Mouse (Mus musculus): Measurements from ENCODE around the gene Slc22a20.

The Slc22a20 gene

DNA sequence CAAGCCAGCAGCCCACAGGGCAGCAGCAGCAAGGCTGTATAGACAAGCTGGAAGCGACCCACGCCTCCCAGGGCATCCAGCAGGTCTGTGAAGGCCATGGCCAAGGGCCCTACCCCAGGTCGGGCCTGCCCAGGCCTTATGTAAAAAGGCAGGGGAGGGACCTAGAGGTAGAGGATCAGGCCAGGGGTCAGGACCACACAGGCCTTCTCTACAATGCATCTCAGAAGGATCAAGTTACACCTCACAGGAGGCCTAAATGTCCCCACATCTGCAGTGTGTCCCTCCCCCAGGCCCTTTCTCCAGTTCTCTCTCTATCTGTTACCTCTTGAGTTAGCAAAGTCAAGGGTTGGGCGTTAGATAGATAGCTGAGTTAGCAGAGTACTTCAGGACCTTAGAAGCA is at the start of gene Slc22a20:
TSS of gene Slc22a20 (minus strand) at position 101 of the 400 bp plus-strand sequence.
- no peak for DNase-seq (ENCODE audit: low spot score in 2 of 2)

- no peak for DNase-seq (ENCODE audit: low spot score in 2 of 2)
Measured at GRCm38 (mm10) chr19:6030520-6031280, 44.8 kb upstream of the Slc22a20 start.

GRCm38 (mm10) chr19:6029426-6029825 is 43.5 kb upstream of the Slc22a20 start:
- no peak for DNase-seq (ENCODE audit: low spot score in 2 of 2)

GRCm38 (mm10) chr19:6028991-6029390 is 43.0 kb upstream of the Slc22a20 start:
- DNase-seq (ENCODE audit: low spot score in 2 of 2), result no peak

DNA sequence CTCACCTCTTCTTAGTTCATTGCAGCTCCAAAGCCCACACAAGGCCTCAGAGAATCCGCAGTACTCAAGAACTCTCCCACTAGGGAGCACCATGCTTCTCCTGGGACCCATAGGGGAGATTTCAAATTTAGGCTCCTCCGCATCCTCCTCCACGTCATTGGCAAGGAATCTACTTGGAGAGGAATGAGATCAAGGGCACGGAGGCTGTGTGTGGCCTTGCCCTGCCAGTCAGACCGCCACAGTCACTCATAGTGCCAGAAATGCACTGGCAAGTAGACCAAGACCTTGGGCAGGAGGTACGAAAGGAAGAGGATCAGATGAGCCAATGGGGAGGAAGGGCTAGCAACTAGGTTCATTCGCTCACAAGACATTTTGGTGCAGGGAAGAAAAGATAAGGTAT is 38.0 kb upstream of the Slc22a20 start:
- DNase-seq (ENCODE audit: low spot score in 2 of 2), result no peak

- no peak for DNase-seq (ENCODE audit: low spot score in 2 of 2)
Measured at GRCm38 (mm10) chr19:6023059-6023458, 37.1 kb upstream of the Slc22a20 start.

DNA sequence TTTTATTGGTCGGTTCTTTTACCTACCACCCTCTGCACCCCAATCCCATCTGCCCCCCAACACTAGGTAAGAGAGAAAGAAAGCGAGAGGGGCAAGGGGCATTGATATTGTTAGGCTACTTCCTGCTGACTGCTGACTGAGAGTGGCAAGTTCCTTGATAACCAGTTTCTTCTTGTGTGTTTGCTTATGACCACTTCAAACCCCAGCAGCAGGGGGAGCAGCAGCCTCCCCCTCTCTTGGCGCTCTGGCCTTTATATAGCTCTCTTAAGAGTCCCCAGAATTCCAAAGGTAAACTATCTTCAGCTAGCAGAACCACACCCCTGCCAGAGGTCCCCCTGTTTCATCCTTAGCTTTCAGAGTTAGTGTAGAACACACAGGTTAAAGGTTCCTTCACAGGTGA is 34.3 kb upstream of the Slc22a20 start:
- no peak for DNase-seq (ENCODE audit: low spot score in 2 of 2)

DNA sequence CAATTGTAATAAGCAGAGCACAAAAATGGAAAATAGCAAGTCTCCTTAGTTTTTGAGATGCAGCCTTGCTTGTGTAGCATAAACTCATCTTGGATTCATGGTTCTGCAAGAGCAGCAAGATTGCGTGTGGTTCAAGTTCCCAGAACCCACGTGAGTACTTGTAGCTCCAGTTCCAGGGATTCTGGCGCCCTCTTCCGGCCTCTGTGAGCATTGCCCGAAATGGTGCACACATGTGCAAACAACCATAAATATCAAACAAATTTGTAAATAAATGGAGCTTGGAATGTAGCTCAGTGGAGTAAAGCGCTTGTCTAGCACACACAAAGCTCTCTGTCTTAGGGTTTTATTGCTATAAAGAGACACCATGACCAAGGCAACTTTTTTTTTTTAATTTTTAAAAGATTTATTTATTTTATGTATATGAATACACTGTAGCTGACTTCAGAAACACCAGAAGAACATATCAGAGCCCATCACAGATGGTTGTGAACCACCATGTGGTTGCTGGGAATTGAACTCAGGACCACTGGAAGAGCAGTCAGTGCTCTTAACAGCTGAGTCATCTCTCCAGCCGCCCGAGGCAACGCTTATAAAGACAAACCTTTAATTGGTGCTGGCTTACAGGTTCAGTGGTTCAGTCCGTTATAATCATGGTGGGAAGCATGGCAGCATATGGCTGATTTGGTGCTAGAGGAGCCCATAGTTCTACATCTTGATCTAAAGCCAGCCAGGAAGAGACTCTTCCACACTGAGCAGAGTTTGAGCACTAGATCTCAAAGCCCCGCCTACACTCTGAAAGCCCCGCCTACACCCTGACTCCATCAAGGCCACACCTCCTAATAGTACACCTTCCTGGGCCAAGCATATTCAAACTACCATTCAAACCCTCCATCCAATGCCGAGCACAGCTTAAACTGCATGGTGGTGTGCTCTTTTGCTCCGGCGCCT is 32.5 kb upstream of the Slc22a20 start:
- peak; percentile 91 to 97 for DNase-seq (ENCODE audit: low spot score in 2 of 2)

DNA sequence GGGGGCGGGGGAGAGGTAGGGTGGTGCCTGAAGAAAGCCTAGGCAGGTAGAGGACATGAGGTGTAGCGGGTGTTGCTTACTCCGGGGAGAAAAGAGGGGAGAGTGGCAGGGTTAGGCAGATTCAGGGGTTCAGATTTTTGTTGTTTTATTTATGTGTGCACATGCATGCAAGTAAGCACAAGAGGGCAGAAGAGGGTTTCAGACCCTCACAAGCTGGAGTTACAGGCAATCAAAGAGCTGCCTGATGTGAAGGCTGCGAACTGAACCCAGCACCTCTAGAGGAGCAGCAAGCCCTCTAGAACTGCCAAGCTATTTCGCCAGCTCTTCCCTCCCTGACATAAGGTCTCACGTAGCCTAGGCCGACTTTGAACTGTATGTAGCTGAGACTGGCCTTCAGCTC is 30.6 kb upstream of the Slc22a20 start:
- DNase-seq (ENCODE audit: low spot score in 2 of 2), result no peak

- peak; percentile 77 to 88 for DNase-seq (ENCODE audit: low spot score in 2 of 2)
Measured at GRCm38 (mm10) chr19:6015511-6016315, 29.8 kb upstream of the Slc22a20 start, which contains the start of gene Capn1. Gene Capn1 (minus strand): TSS chr19:6015897.

DNA sequence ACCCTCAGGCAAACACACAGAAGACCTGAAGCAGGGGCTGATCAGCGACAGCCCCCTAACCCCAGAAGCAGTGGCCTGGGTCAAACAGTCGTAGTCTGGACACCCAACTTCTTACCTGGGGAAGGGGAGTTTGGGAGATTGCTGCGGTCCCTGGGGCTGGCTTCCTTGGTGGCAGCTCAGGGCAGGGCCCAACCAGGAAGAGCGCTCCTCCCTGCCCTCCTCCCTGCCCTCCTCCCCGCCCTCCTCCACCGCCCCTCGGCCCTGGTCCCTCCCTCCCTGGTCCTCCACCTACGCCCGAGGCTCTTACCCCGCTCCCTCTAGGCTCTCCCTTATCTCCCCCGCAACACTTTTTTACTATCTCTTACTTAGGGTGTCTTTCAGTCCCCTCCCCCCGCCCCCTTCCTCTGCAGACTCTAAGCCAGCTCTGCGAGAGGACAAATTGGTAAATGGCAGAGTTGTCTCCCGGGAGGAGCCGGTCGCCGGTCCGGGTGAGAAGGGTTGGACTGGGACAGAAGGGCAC is 29.1 kb upstream of the Slc22a20 start:
- DNase-seq (ENCODE audit: low spot score in 2 of 2), result peak; percentile 75 to 84

DNA sequence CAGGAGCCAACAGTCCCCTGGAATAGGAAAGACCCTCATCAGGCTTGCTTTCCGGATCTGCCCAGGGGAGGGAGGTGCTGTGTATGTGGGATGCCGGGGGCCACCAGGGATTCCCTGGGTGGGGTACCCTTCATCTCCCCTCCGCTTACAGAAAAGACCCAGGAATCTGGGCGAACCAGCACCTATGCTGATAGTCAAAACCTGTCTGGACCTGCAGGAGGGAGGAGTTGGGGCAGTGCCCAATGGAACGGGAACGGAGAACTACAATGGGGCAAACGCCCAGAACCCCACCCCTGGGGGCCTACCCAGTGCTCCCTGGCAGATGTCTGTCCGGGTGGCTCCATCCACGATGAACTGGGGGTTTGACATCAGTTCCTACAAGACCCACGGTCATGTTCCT is 27.7 kb upstream of the Slc22a20 start:
- DNase-seq (ENCODE audit: low spot score in 2 of 2), result no peak

DNA sequence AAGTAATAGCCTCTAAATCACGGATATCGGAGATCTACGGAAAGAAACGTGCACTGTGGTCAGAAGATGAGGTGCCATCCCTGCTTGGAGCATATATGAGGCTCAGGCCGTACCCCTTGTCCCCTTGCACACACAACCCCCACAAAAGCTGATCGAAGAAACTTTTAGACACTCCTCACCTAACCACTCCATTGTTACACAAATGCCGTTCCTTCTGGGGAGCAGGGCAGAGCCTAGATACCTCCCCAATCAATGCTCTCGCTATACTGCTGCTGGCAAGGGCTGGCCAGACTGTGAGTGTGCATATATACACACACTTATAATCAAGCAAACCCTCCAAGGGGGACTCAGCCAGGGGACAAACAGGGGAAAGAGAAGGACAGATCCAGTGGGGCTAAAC is 23.2 kb upstream of the Slc22a20 start:
- no peak for DNase-seq (ENCODE audit: low spot score in 2 of 2)

- DNase-seq (ENCODE audit: low spot score in 2 of 2), result no peak
Measured at GRCm38 (mm10) chr19:6007013-6007412, 21.1 kb upstream of the Slc22a20 start.

- DNase-seq (ENCODE audit: low spot score in 2 of 2), result no peak
Measured at GRCm38 (mm10) chr19:6005541-6005940, 19.6 kb upstream of the Slc22a20 start.

GRCm38 (mm10) chr19:5999969-6000368 is 14.0 kb upstream of the Slc22a20 start:
- no peak for DNase-seq (ENCODE audit: low spot score in 2 of 2)

GRCm38 (mm10) chr19:5998180-5998579 is 12.2 kb upstream of the Slc22a20 start:
- no peak for DNase-seq (ENCODE audit: low spot score in 2 of 2)

GRCm38 (mm10) chr19:5994711-5995110 is 8.8 kb upstream of the Slc22a20 start:
- no peak for DNase-seq (ENCODE audit: low spot score in 2 of 2)

- DNase-seq (ENCODE audit: low spot score in 2 of 2), result no peak
Measured at GRCm38 (mm10) chr19:5992012-5992411, 6.1 kb upstream of the Slc22a20 start.

DNA sequence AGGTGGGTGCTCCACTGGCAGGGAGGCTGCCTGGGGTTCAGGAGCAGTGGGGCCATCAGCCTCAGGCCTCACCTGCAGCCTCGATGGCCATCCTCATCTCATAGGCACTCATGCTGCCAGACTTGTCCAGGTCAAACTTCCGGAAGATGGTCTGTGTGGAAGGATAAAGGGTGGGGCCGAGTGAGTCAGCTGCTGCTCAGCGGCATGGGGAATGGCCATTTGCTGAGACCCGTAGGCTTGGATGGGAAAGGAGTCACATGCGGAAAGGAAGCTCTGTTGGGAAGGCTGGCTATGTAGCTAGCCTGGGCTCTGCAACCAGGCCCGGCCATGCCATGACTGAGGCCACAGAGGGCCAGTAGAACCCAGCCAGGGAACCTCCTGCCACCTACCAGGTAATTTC is 5.5 kb upstream of the Slc22a20 start:
- DNase-seq (ENCODE audit: low spot score in 2 of 2), result no peak

- no peak for DNase-seq (ENCODE audit: low spot score in 2 of 2)
Measured at GRCm38 (mm10) chr19:5990921-5991320, 5.0 kb upstream of the Slc22a20 start.

GRCm38 (mm10) chr19:5990033-5990432 is 4.1 kb upstream of the Slc22a20 start:
- DNase-seq (ENCODE audit: low spot score in 2 of 2), result no peak
